Mouse (Mus musculus): ENCODE measurements around the gene Filip1.

- TF ChIP-seq POLR2A (IDR thresholded peaks at IDR 0.05; ENCODE audit: extremely low read depth, insufficient read depth, low read length), result no peak
- TF ChIP-seq CTCF (IDR thresholded peaks at IDR 0.05; ENCODE audit: extremely low read depth, insufficient read depth, low read length), result no peak
These were observed 68.7 kb downstream of the Filip1 start for GRCm38 (mm10) chr9:79943986-79944385.
